Mouse (Mus musculus): ENCODE measurements around the gene Srrm1. TPM values are rescaled to one million over a fixed set of nuclear protein-coding genes. Genes with fewer than 3 reads are reported as not detected.

Srrm1 gene
- polyA plus RNA-seq, 1 experiment from 2014 or later = 225 TPM

DNA sequence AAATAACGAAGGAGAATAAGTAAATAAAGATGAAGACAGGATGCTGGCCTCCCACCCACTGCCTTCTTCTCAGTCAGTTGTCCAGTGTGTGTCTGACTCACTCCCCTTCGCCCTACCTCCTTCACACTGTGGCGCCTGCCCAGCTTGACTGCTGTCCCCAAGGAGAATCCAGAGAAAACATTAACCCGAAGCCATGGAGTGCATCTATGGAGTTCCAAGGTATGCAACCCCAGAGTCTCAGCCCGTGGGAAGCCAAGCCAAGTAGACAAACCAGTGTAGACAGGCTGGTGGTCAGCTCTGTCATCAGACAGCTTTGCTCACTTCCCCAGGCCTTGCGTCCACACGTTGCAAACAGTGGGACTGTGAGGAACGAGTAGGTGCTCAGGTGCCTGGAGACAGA is 42.8 kb downstream of the Srrm1 start:
- WGBS = 83% methylated on average over 8 of the region's 8 CpGs
- no peak overlapping the region for H3K4me3 ChIP-seq
- H3K4me1 ChIP-seq (replicated peaks) = peaks cover 40% of the 10 kb centered on the region
- peaks cover 13% of the 10 kb centered on the region for H3K36me3 ChIP-seq
- DNase-seq (ENCODE audit: low spot score) = no peak
- no peak overlapping the region for H3K27ac ChIP-seq
- peaks cover 7% of the 10 kb centered on the region for H3K9me3 ChIP-seq
- H3K27me3 ChIP-seq (ENCODE audit: insufficient read depth, poor library complexity, severe bottlenecking) = no peaks in the 10 kb centered on the region

DNA sequence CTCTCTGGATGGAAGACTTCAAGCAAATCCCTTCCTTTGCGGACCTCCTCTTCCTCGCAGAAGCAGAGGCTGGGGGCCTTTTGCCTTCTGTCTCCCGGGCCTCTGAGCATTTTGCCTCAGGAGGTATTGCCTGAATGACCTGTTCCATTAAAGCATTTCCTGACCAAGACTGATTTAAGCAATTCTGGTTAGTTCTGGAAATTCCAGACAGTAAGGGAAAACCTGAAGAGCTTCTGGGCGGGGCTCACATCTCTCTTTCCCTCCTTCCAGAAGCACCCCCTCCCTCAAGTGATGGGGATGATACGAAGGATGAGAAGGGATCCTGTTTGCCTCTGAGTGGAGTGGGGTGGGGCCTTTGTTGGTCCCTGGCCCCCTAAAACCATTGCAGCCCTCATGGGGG is 43.4 kb downstream of the Srrm1 start:
- no peak for DNase-seq (ENCODE audit: low spot score)
- H3K27ac ChIP-seq = peak overlapping the region; percentile 29; the same call in 1 of the 2 replicates
- 0 out of 2 replicates have a peak, but pooled peaks cover under 1% of the 10 kb centered on the region for H3K9me3 ChIP-seq
- no peak overlapping the region for H3K4me3 ChIP-seq
- peaks cover 6% of the 10 kb centered on the region for H3K36me3 ChIP-seq
- 70% methylated on average over 5 of the region's 5 CpGs for WGBS
- peaks cover 40% of the 10 kb centered on the region for H3K4me1 ChIP-seq (replicated peaks)
- H3K27me3 ChIP-seq (ENCODE audit: insufficient read depth, poor library complexity, severe bottlenecking) = no peaks in the 10 kb centered on the region

DNA sequence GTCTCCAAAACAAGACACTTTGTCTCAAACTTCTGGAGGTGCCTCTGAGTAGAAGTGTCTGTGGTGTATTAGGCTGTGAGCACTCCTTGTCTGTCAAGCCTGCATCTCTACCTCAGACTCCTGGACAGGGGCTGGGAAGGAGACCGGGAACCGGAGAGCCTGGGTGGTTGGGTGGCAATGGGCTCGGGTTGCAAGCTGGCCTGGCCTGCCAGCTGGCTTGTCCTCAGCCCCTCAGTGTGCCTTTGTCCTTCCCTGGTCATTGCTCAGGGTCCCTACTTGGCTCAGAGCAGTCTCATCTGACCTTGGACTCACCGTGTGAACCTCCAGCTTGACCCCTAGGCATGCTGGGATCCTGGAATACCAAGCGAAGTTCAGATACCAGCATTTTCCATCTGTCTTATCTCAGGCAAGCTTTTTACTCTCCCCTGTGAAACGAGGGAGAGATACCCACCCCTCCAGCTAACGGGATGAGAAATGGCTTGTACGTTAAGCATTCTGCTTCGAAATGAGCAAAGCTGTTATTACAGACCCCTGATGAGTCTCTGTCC is 43.9 kb downstream of the Srrm1 start:
- DNase-seq (ENCODE audit: low spot score) = no peak
- Histone ChIP-seq H3K4me1 (replicated peaks) (peaks cover 40% of the 10 kb centered on the region), H3K36me3 (peaks cover under 1% of the 10 kb centered on the region), H3K9me3 (no peaks in the 10 kb centered on the region), H3K27ac (peak overlapping the region; percentile 29; the same call in 1 of the 2 replicates), H3K4me3 (no peak overlapping the region), H3K27me3 (ENCODE audit: insufficient read depth, poor library complexity, severe bottlenecking) (no peaks in the 10 kb centered on the region)
- WGBS = 63% methylated on average over 9 of the region's 9 CpGs

DNA sequence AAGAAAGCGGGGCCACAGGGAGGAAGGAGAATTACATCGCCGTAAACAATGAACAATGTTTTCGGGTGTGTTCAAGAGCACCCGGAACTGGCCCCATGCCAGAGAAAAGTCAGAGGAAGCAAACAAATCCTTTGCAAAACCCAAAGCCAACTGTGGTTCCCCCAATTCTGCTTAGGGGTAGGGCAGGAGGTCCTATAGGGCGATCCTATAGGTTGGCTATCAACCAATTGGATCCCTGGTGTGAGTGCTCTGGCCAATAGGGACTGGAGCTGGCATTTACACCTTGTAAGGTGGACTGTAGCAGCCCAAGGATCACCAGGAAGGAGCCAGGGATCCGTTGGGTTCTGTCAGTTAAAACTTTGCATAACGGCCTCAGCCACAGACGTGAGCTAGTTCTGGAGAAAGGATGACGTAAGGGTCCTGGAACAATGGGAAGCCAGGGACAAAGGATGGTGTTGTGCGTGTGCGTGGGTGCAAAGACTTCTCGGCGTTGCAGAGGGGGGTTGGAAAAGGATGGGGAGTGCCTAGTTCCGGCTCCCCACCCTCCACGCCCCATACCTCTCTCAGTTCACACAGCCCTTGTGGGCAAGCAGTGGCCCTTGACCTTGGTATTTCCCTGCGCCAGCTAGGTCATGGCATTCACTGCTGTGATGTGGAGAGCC is 46.0 kb downstream of the Srrm1 start:
- H3K27me3 ChIP-seq (ENCODE audit: insufficient read depth, poor library complexity, severe bottlenecking) = no peaks in the 10 kb centered on the region
- peak overlapping the region; percentile 26 for H3K4me3 ChIP-seq
- 38% methylated on average over 17 of the region's 17 CpGs for WGBS
- H3K4me1 ChIP-seq (replicated peaks) = peaks cover 25% of the 10 kb centered on the region
- no peaks in the 10 kb centered on the region for H3K9me3 ChIP-seq
- no peaks in the 10 kb centered on the region for H3K36me3 ChIP-seq
- DNase-seq (ENCODE audit: low spot score) = no peak
- peak overlapping the region; percentile 79; the same call in 1 of the 2 replicates for H3K27ac ChIP-seq

DNA sequence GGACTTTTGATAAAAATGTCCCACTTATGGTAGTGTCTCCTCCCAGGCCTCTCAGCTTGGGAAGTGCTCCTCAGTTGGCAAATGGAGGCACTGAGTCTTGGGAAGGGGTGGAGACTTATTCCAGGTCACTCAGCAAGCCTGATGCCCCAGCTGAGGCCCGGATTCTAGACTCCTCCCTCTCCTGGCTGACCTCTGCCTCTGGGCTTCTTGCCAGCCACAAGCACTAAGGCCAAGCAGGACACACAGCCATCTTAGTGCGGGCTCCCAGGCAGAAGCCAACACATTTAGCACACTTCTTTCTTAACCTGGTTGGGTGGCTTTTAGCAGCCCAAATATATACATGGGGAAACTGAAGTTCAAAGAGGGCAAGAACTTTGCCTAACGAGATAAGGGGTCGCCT is 46.6 kb downstream of the Srrm1 start:
- Histone ChIP-seq H3K4me3 (no peak overlapping the region; the same call in 1 of the 2 replicates), H3K36me3 (no peaks in the 10 kb centered on the region), H3K27ac (0 out of 2 replicates have a peak overlapping the region, but pooled peaks have one; percentile 53), H3K9me3 (no peaks in the 10 kb centered on the region), H3K4me1 (replicated peaks) (peaks cover 25% of the 10 kb centered on the region), H3K27me3 (ENCODE audit: insufficient read depth, poor library complexity, severe bottlenecking) (no peaks in the 10 kb centered on the region)
- DNase-seq (ENCODE audit: low spot score) = no peak
- WGBS = 61% methylated on average over 4 of the region's 4 CpGs

DNA sequence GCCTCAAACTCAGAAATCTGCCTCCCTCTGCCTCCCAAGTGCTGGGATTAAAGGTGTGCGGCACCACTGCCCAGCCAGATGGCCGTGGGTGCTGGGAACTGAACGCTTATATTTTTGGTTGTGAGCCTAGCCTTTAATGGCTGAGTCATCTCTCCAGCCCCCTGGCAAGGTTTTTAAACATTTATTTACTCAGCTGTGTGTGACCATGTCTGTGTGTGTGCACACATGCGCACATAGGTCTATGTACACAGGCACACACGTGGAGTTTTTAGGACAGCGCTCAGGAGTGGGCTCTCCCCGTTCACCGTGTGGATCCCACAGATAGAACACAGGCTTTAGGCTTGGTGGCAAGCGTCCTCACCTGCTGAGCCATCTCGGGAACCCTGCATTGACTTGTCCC is 50.9 kb downstream of the Srrm1 start:
- 90% methylated on average over 10 of the region's 10 CpGs for WGBS
- Histone ChIP-seq H3K27ac (no peak overlapping the region), H3K27me3 (ENCODE audit: insufficient read depth, poor library complexity, severe bottlenecking) (no peaks in the 10 kb centered on the region), H3K9me3 (no peaks in the 10 kb centered on the region), H3K4me3 (no peak overlapping the region), H3K4me1 (replicated peaks) (peaks cover 18% of the 10 kb centered on the region), H3K36me3 (no peaks in the 10 kb centered on the region)
- no peak for DNase-seq (ENCODE audit: low spot score)

DNA sequence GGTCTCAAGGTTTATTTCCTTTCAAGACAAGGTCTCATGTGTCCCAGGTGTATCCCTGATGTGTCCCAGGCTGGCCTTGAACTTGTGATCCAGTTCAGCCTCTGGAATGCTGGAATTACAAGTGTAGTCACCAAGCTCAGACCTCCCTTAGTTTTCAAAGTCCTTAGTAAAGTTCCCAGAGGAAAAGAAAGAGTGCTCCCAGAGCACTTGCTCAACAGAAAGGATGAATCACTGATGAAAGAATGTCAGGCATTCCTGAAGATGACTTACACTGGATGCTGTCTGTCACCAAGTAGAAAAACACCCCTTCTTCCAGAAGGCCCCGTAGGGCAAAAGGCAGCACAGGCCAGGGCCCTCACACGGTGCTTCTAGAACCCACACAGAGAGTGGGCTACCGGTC is 52.0 kb downstream of the Srrm1 start:
- WGBS = 78% methylated on average over 3 of the region's 3 CpGs
- DNase-seq (ENCODE audit: low spot score) = no peak
- no peaks in the 10 kb centered on the region for H3K9me3 ChIP-seq
- no peak overlapping the region for H3K27ac ChIP-seq
- H3K4me1 ChIP-seq (replicated peaks) = peaks cover 13% of the 10 kb centered on the region
- H3K4me3 ChIP-seq = no peak overlapping the region
- H3K36me3 ChIP-seq = no peaks in the 10 kb centered on the region
- no peaks in the 10 kb centered on the region for H3K27me3 ChIP-seq (ENCODE audit: insufficient read depth, poor library complexity, severe bottlenecking)

DNA sequence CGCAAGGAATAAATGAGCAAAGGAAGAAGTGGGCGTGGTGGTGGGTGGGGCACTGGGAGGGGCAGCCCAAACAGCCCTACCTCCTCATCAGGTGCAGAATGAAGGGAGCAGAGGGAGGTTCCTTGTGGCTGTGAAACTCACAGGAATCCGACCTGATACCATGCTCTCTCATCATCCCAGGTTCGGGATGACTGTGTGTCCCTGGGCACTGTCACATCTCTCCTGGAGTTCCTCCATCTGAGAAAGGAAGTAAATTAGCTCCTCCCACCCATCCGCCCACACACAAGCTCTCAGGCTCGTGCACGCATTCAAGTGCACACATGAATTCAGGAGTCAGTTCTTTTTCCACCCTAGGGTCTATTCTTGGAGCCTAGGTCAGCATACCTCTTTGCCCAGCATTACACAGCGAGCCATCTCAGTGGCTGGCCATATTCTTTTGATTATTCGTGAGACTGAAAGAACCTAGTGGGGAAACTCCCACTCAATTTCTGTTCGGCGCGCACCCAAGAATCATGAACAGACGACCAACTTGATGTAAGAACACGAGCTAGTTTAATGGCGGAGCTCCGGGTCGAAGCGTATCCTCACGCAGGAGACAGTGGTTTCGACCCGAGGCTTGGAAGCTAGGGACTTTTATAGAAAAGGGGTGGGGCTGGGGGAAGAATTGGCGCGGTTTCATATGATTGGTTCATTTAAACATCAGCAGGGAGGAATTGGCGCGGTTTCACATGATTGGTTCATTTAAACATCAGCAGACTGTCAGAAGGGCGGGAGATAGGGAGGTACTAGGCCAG is 52.7 kb downstream of the Srrm1 start:
- H3K4me1 ChIP-seq (replicated peaks) = peaks cover 10% of the 10 kb centered on the region
- WGBS = 91% methylated on average over 26 of the region's 26 CpGs
- H3K9me3 ChIP-seq = no peaks in the 10 kb centered on the region

DNA sequence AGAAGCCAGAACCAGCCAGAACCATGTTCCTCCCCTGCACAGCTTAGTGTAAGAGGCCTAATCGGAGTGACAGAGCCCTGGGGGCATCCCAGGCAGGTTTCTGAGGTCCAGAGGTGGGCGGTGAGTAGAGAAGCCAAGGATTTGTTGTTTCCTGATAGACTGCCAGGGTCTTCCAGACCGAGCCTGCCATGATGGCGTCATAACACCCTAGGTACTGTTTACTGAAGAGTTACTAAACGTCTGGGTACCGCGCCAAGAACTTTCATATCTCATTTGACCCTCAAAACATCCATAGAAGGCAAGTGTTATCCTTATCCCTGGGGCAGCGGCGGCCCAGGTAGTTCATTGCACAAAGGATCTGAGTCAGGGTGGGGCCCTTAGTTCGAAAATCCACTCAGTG is 54.4 kb downstream of the Srrm1 start:
- no peak for DNase-seq (ENCODE audit: low spot score)
- Histone ChIP-seq H3K9me3 (no peaks in the 10 kb centered on the region), H3K4me3 (no peak overlapping the region), H3K4me1 (replicated peaks) (peaks cover 11% of the 10 kb centered on the region), H3K27ac (no peak overlapping the region), H3K27me3 (ENCODE audit: insufficient read depth, poor library complexity, severe bottlenecking) (no peaks in the 10 kb centered on the region), H3K36me3 (no peaks in the 10 kb centered on the region)
- WGBS = 90% methylated on average over 10 of the region's 10 CpGs

More for the DNA sequence above, 52.7 kb downstream of the Srrm1 start:
- Histone ChIP-seq H3K27me3 (ENCODE audit: insufficient read depth, poor library complexity, severe bottlenecking) (no peaks in the 10 kb centered on the region), H3K36me3 (no peaks in the 10 kb centered on the region), H3K4me3 (no peak overlapping the region), H3K27ac (no peak overlapping the region)
- DNase-seq (ENCODE audit: low spot score) = no peak

DNA sequence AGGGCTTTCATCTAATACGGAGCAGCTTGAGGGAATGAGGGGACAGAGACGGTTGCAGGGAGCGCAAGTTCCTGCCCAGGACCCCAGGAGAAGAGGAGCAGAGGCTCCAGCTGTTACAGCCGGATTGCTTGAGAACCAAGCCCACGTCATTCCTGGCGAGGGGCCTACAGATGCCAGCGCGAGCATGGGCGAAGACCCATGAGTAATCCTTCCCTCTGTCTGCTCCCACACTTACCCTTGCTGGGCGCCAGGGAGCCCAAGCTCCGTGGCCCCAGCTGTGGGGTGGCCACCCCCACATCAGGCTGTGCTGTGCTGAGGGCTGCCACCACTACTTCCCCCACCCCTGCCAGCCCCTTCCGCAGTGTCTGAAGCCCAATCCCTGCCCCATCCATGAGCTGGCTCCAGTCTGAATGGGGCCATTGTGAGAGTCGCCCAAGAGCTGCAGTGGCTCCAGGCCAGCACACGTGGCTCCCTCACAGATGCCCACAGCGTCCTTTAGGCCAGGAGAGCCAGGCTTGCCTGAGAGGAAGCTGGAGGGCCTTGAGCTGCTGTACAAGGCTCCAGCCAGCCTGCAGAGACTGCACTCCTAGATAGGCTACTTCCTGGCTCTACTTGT is 55.1 kb downstream of the Srrm1 start:
- DNase-seq (ENCODE audit: low spot score) = no peak
- H3K36me3 ChIP-seq = no peaks in the 10 kb centered on the region
- no peaks in the 10 kb centered on the region for H3K27me3 ChIP-seq (ENCODE audit: insufficient read depth, poor library complexity, severe bottlenecking)
- H3K4me1 ChIP-seq (replicated peaks) = peaks cover 12% of the 10 kb centered on the region
- H3K27ac ChIP-seq = peak overlapping the region; percentile 19
- WGBS = 75% methylated on average over 15 of the region's 15 CpGs
- no peak overlapping the region for H3K4me3 ChIP-seq
- no peaks in the 10 kb centered on the region for H3K9me3 ChIP-seq

DNA sequence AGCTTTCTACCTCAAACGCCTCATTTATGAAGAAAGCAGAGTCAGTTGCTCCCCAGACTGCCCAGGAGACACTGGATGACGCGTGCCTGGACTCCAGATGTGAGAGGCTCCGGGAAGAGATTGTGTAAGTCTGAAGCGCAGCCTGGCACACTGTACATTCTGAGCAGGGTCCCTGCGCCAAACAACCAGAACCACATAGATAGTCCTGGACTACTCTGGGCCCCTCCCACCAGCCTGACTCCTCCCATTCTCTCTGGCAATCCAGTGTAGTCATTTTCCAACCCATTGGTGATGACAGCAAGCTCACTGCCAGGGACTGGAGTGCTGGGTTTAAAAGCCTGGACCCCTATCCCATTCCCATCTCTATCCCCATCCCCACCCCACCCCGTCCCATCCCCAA is 56.0 kb downstream of the Srrm1 start:
- H3K9me3 ChIP-seq = no peaks in the 10 kb centered on the region
- no peak overlapping the region for H3K4me3 ChIP-seq
- H3K27ac ChIP-seq = no peak overlapping the region
- DNase-seq (ENCODE audit: low spot score) = no peak
- H3K27me3 ChIP-seq (ENCODE audit: insufficient read depth, poor library complexity, severe bottlenecking) = no peaks in the 10 kb centered on the region
- 81% methylated on average over 7 of the region's 7 CpGs for WGBS
- H3K4me1 ChIP-seq (replicated peaks) = peaks cover 18% of the 10 kb centered on the region
- no peaks in the 10 kb centered on the region for H3K36me3 ChIP-seq

DNA sequence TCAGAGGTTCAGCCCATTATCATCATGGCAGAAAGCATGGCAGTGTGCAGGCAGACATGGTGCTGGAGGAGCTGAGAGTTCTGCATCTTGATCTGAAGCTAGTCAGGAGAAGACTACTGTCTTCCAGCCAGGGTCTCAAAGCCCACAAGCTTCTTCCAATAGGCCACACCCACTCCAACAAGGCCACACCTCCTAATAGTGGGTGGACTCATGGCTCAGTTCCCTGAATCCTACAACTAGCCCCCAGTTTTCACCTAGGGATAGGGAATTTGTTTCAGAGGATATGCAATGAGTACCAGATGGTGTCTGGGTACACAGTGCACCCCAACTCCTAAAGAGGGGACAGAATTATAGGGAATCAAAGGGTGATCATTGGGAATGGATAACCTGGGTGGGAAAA is 56.6 kb downstream of the Srrm1 start:
- Histone ChIP-seq H3K36me3 (no peaks in the 10 kb centered on the region), H3K27me3 (ENCODE audit: insufficient read depth, poor library complexity, severe bottlenecking) (no peaks in the 10 kb centered on the region), H3K27ac (no peak overlapping the region), H3K4me3 (no peak overlapping the region), H3K9me3 (no peaks in the 10 kb centered on the region), H3K4me1 (replicated peaks) (peaks cover 24% of the 10 kb centered on the region)
- no peak for DNase-seq (ENCODE audit: low spot score)

DNA sequence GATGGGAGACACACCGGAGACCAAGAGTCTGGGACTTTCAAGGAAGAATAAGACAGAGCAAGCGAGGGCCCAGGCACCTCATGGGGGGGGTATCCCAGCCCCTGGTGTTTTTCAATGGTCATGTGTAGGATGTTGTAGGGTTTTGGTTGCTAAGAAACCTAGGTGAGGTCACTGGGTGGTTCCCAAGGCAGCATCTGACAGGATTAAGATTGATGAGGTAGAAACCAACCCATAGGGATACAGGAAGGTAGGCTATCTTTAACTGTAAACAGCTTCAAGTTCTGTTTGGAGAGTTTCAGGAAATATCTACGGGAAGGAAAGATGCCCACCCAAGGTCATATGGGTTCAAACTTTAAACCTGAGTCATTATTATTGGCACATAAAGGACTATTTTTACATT is 59.3 kb downstream of the Srrm1 start:
- Histone ChIP-seq H3K4me3 (no peak overlapping the region), H3K27ac (no peak overlapping the region), H3K9me3 (no peaks in the 10 kb centered on the region), H3K4me1 (replicated peaks) (peaks cover 26% of the 10 kb centered on the region), H3K36me3 (no peaks in the 10 kb centered on the region), H3K27me3 (ENCODE audit: insufficient read depth, poor library complexity, severe bottlenecking) (no peaks in the 10 kb centered on the region)
- DNase-seq (ENCODE audit: low spot score) = no peak
- 79% methylated on average over 3 of the region's 3 CpGs for WGBS
